Mouse (Mus musculus) liver, adult 2 months (tissue): ENCODE results near the gene Olfr960. TPM values are rescaled to one million over a fixed set of nuclear protein-coding genes. Genes with fewer than 3 reads are reported as not detected.
A peak's percentile ranks its signal among the peaks of the same experiment; 100 is the strongest.

Experiments used
- DNase-seq: peaks from one replicate; pipeline ENCODE4 v3.0.0-alpha.2; 2011; ENCODE audit warnings: low read depth, low spot score; ENCODE audit errors: extremely low read depth
- H3K27ac ChIP-seq: fragments of 200-500 bp; replicated peaks from 2 replicates; pipeline ENCODE4 v1.5.1; 2012; ENCODE audit warnings: low read depth, mild to moderate bottlenecking, control low read depth, inconsistent platforms, low read length; ENCODE audit not compliant: insufficient read depth
- H3K27me3 ChIP-seq: fragments of 200-500 bp; 2 replicates; pipeline ENCODE4 v1.6.1; 2012; ENCODE audit warnings: mild to moderate bottlenecking, moderate library complexity, low read length, inconsistent platforms; ENCODE audit not compliant: control insufficient read depth, insufficient read depth
- H3K36me3 ChIP-seq: fragments of 200-500 bp; 2 replicates; pipeline ENCODE4 v1.6.1; 2012; ENCODE audit warnings: low read length, inconsistent platforms; ENCODE audit not compliant: control insufficient read depth, insufficient read depth
- H3K4me1 ChIP-seq: fragments of 200-500 bp; 2 replicates; pipeline ENCODE4 v1.6.1; 2011; ENCODE audit warnings: low read length; ENCODE audit not compliant: control insufficient read depth, insufficient read depth
- H3K4me3 ChIP-seq: fragments of 200-500 bp; 2 replicates; pipeline ENCODE4 v1.5.1; 2011; ENCODE audit warnings: low read depth, mild to moderate bottlenecking, control low read depth, low read length, moderate library complexity; ENCODE audit not compliant: insufficient read depth
- H3K79me2 ChIP-seq: fragments of 200-500 bp; 2 replicates; pipeline ENCODE4 v1.6.1; 2012; ENCODE audit warnings: inconsistent platforms, mild to moderate bottlenecking, low read length, moderate library complexity; ENCODE audit not compliant: control insufficient read depth, insufficient read depth
- H3K9ac ChIP-seq: fragments of 200-500 bp; 2 replicates; pipeline ENCODE4 v1.6.1; 2012; ENCODE audit warnings: low read depth, mild to moderate bottlenecking, control low read depth, inconsistent platforms, low read length
- CTCF ChIP-seq: fragments of 200-500 bp; IDR thresholded peaks from 2 replicates; pipeline ENCODE4 v1.5.1; 2011; ENCODE audit warnings: low read depth, low read length, control low read depth
- POLR2A ChIP-seq: fragments of 200-500 bp; IDR thresholded peaks from 2 replicates; pipeline ENCODE4 v1.6.1; 2011; ENCODE audit warnings: low read length, control low read depth; ENCODE audit not compliant: insufficient read depth; ENCODE audit errors: extremely low read depth
- WGBS: fragments of 180-500 bp; shearing (Covaris S2); methylation state at CpG from one replicate; pipeline ENCODE4 v1.1.7; 2018; 5-methylcytosine and 5-hydroxymethylcytosine counted together
- polyA plus RNA-seq: library from polyadenylated mRNA; depleted of rRNA; stranded (reverse); fragments of >200 nt; gene quantifications from 2 replicates; pipeline ENCODE4 v1.2.3, GENCODE M21; 2012; rRNA removed
- total RNA-seq: library from RNA; depleted of rRNA; stranded (reverse); fragments of >200 nt; gene quantifications from 2 replicates; pipeline ENCODE4 v1.2.3, GENCODE M21; 2014; rRNA removed

Gene Olfr960
- total and polyA plus RNA-seq, 2 experiments, result not detected

DNA sequence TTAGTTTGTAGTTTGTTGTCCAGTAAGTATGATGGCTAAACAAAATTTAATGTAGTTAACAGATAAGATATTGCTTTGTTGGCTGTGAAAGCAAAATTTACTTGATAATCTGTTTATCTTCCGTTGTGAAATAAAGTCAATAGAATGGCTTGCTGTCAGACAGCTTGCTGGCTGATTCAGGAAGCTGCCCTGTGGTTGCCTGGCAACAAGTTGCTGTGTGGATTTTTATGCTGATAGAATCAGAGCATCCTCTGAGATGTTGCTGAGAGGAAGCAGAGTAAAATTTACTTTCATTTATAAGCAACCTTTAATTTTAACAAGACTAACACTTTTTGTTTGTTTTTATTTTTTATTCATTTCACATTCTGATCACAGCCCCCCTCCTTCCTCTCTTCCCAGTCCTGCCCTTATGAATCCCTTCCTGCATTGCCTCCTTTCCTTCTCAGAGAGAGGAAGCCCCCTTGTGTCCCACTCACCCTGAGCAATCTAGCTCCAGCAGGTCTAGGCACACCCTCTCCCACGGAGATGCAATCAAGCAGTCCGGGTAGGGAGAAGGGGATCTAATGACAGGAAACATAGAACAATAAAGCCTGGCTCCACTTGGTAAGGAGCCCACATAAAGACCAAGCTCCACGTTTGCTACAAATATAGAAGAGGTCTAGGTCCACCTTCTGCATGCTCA is 12.9 kb downstream of the Olfr960 start:
- TF ChIP-seq CTCF, result no peak
- TF ChIP-seq POLR2A, result no peak
- no peak overlapping the region for H3K27ac ChIP-seq
- WGBS, result 25% methylated on average over 4 of the region's 4 CpGs
- no peak overlapping the region for H3K9ac ChIP-seq
- no peaks in the 10 kb centered on the region for H3K36me3 ChIP-seq
- no peak overlapping the region for H3K4me3 ChIP-seq
- no peaks in the 10 kb centered on the region for H3K27me3 ChIP-seq
- no peaks in the 10 kb centered on the region for H3K79me2 ChIP-seq
- no peaks in the 10 kb centered on the region for H3K4me1 ChIP-seq
- peak; percentile 2 for DNase-seq

DNA sequence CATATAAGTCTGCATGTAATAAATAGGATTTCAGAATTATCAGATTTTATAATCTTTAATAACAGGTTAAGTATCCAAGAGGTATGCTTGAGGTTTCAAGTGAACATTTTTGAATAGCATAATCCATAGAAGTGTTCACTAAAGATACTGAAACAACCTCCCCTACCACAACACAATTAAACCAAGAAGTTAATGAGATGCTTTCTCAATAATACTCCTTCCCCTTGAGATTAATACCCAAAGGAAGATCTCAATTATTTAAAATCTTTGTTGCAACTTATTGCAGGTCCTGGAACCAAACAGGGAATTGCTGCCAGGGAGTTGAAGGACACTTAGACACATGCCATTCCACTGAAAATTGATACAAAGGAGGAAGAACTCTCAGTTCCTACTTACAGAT is 23.6 kb downstream of the Olfr960 start, which contains the start of gene Olfr961:
TSS of gene Olfr961 (plus strand) at position 301 of the 400 bp plus-strand sequence.
- Histone ChIP-seq H3K9ac (no peak within 1 kb of the TSS), H3K4me1 (no peaks in the 10 kb centered on the region), H3K27ac (no peak within 1 kb of the TSS), H3K36me3 (no peaks in the 10 kb centered on the region), H3K27me3 (no peaks in the 10 kb centered on the region), H3K79me2 (no peaks in the 10 kb centered on the region), H3K4me3 (no peak within 1 kb of the TSS)
- TF ChIP-seq CTCF (no peak), POLR2A (no peak)
- no peak for DNase-seq

DNA sequence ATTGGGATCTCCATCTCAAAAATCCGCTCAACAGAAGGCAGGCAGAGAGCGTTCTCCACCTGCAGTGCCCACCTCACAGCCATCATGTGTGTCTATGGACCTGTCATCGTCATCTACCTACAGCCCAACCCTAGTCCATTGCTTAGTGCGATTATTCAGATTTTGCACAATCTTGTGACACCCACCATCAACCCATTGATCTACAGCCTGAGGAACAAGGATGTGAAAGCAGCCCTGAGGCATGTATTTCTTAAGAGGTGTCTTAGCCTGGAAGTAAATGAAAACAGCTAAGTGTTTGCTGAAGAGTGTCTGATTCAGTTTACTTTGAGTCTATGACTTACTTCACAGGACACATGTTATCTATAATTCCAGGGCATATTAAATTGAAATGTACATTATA is 26.2 kb downstream of the Olfr960 start:
- TF ChIP-seq POLR2A, result no peak
- TF ChIP-seq CTCF, result no peak
- H3K27ac ChIP-seq, result no peak overlapping the region
- H3K4me1 ChIP-seq, result no peaks in the 10 kb centered on the region
- H3K9ac ChIP-seq, result no peak overlapping the region
- WGBS, result 81% methylated on average over 4 of the region's 4 CpGs
- no peaks in the 10 kb centered on the region for H3K79me2 ChIP-seq
- no peaks in the 10 kb centered on the region for H3K36me3 ChIP-seq
- H3K4me3 ChIP-seq, result no peak overlapping the region
- no peaks in the 10 kb centered on the region for H3K27me3 ChIP-seq
- DNase-seq, result no peak

DNA sequence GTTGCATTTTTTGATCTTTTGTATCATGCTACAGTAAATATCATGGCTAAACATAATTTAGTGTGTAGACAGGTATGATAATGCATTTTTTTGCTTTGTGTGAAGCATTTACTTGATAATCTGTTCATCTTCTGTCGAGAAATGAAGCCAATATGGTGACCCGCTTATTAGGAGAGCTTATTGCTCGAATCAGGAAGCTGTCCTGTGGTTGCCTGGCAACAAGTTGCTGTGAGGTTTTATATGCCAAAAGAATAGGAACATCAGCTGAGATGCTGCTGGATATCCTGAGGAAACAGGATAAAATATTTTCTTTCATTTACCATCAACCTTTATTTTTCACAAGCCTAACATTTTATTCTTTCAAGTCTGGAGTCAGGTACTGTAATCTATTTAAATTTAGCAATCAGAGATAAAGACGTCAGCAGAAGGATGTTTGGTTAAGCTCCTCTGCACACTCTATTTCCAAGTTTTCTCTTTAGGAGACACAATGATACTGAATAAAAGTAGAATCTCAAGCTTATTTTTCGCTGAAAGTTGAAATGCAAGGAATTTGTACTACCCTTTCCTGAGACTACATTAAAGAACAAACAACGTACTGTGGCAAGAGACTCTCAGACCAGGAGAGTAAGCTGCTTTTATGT is 33.7 kb downstream of the Olfr960 start:
- Histone ChIP-seq H3K4me1 (no peaks in the 10 kb centered on the region), H3K4me3 (no peak overlapping the region), H3K9ac (no peak overlapping the region), H3K27ac (no peak overlapping the region), H3K79me2 (no peaks in the 10 kb centered on the region), H3K36me3 (no peaks in the 10 kb centered on the region), H3K27me3 (no peaks in the 10 kb centered on the region)
- TF ChIP-seq POLR2A, result no peak
- no peak for TF ChIP-seq CTCF
- DNase-seq, result no peak
- WGBS, result 60% methylated on average over 6 of the region's 6 CpGs

DNA sequence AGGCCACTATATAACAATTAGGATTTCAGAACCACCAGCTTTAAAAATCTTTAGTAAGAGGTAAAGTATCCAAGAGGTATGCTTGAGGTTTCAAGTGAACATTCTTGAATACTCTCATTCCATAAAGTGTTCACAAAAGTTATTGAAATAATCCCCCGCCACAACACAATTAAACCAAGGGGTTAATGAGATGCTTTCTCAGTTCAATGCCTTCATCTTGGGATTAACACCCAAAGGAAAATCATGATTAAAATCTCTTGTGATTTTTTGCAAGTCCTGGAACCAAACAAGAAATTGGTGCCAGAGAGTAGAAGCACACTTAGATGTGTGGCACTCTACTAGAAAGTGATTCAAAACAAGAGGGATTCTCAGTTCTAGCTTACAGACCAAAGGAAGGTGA is 45.7 kb downstream of the Olfr960 start, which contains the start of gene Olfr963:
TSS of gene Olfr963 (plus strand) at position 301 of the 400 bp plus-strand sequence.
- WGBS, result 70% methylated on average over 1 of the region's 1 CpGs
- no peaks in the 10 kb centered on the region for H3K27me3 ChIP-seq
- no peak within 1 kb of the TSS for H3K27ac ChIP-seq
- H3K36me3 ChIP-seq, result no peaks in the 10 kb centered on the region
- no peak within 1 kb of the TSS for H3K4me3 ChIP-seq
- no peaks in the 10 kb centered on the region for H3K4me1 ChIP-seq
- TF ChIP-seq CTCF (no peak), POLR2A (no peak)
- no peak for DNase-seq
- no peaks in the 10 kb centered on the region for H3K79me2 ChIP-seq
- H3K9ac ChIP-seq, result no peak within 1 kb of the TSS

DNA sequence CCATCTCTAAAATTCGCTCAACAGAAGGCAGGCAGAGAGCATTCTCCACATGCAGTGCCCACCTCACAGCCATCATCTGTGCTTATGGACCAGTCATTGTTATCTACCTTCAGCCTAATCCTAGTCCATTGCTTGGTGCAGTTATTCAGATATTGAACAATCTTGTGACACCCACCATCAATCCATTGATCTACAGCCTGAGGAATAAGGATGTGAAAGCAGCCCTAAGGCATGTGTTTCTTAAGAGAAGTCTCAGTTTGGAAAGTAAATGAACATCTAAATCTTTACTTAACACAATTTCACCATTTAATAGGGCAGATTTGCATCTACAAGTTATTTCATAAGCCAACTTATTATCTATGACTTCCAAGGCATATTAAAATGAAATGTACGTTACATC is 48.5 kb downstream of the Olfr960 start:
- TF ChIP-seq POLR2A (no peak), CTCF (no peak)
- Histone ChIP-seq H3K4me3 (no peak overlapping the region), H3K36me3 (no peaks in the 10 kb centered on the region), H3K9ac (no peak overlapping the region), H3K27me3 (no peaks in the 10 kb centered on the region), H3K27ac (no peak overlapping the region), H3K4me1 (no peaks in the 10 kb centered on the region), H3K79me2 (no peaks in the 10 kb centered on the region)
- DNase-seq, result no peak
- WGBS, result 67% methylated on average over 2 of the region's 2 CpGs

Other genes starting within 250 kb of the Olfr960 start
- gene Olfr951, start 234.0 kb upstream of the Olfr960 start, total RNA-seq, result not detected in 2 replicates
- gene Olfr951, start 234.0 kb upstream of the Olfr960 start, polyA plus RNA-seq, result not detected in 2 replicates
- not detected in 2 replicates for gene Olfr952, start 194.2 kb upstream of the Olfr960 start, total RNA-seq
- not detected in 2 replicates for gene Olfr952, start 194.2 kb upstream of the Olfr960 start, polyA plus RNA-seq
- not detected in 2 replicates for gene Olfr954, start 164.7 kb upstream of the Olfr960 start, total RNA-seq
- not detected in 2 replicates for gene Olfr954, start 164.7 kb upstream of the Olfr960 start, polyA plus RNA-seq
- not detected in 2 replicates for gene Olfr955, start 149.4 kb upstream of the Olfr960 start, total RNA-seq
- not detected in 2 replicates for gene Olfr955, start 149.4 kb upstream of the Olfr960 start, polyA plus RNA-seq
- gene Olfr44, start 127.4 kb upstream of the Olfr960 start, total RNA-seq, result not detected in 2 replicates
- not detected in 2 replicates for gene Olfr44, start 127.4 kb upstream of the Olfr960 start, polyA plus RNA-seq
- gene Olfr957, start 105.6 kb upstream of the Olfr960 start, total RNA-seq, result not detected in 2 replicates
- not detected in 2 replicates for gene Olfr957, start 105.6 kb upstream of the Olfr960 start, polyA plus RNA-seq
- gene Olfr958, start 67.3 kb upstream of the Olfr960 start, total RNA-seq, result not detected in 2 replicates
- gene Olfr958, start 67.3 kb upstream of the Olfr960 start, polyA plus RNA-seq, result not detected in 2 replicates
- gene Olfr959, start 45.8 kb upstream of the Olfr960 start, total RNA-seq, result not detected in 2 replicates
- not detected in 2 replicates for gene Olfr959, start 45.8 kb upstream of the Olfr960 start, polyA plus RNA-seq
- 0.07 and 0.09 TPM in 2 replicates for gene AW551984, start 17.0 kb upstream of the Olfr960 start, total RNA-seq
- 0.01 and 0.13 TPM in 2 replicates for gene AW551984, start 17.0 kb upstream of the Olfr960 start, polyA plus RNA-seq
- not detected in 2 replicates for gene Olfr148, start 10.7 kb upstream of the Olfr960 start, total RNA-seq
- not detected in 2 replicates for gene Olfr148, start 10.7 kb upstream of the Olfr960 start, polyA plus RNA-seq
- not detected in 2 replicates for gene Olfr961, start 23.7 kb downstream of the Olfr960 start, total RNA-seq
- not detected in 2 replicates for gene Olfr961, start 23.7 kb downstream of the Olfr960 start, polyA plus RNA-seq
- not detected in 2 replicates for gene Olfr963, start 45.8 kb downstream of the Olfr960 start, total RNA-seq
- not detected in 2 replicates for gene Olfr963, start 45.8 kb downstream of the Olfr960 start, polyA plus RNA-seq
- gene Olfr149, start 85.7 kb downstream of the Olfr960 start, total RNA-seq, result not detected in 2 replicates
- gene Olfr149, start 85.7 kb downstream of the Olfr960 start, polyA plus RNA-seq, result not detected in 2 replicates
- gene Olfr965, start 90.0 kb downstream of the Olfr960 start, total RNA-seq, result not detected in 2 replicates
- gene Olfr965, start 90.0 kb downstream of the Olfr960 start, polyA plus RNA-seq, result not detected in 2 replicates
- gene Olfr150, start 109.6 kb downstream of the Olfr960 start, total RNA-seq, result not detected in 2 replicates
- gene Olfr150, start 109.6 kb downstream of the Olfr960 start, polyA plus RNA-seq, result not detected in 2 replicates
- not detected in 2 replicates for gene Olfr967, start 124.9 kb downstream of the Olfr960 start, total RNA-seq
- gene Olfr967, start 124.9 kb downstream of the Olfr960 start, polyA plus RNA-seq, result not detected in 2 replicates
- not detected in 2 replicates for gene Olfr968, start 161.9 kb downstream of the Olfr960 start, total RNA-seq
- gene Olfr968, start 161.9 kb downstream of the Olfr960 start, polyA plus RNA-seq, result not detected in 2 replicates
- gene Olfr969, start 169.6 kb downstream of the Olfr960 start, total RNA-seq, result not detected in 2 replicates
- not detected in 2 replicates for gene Olfr969, start 169.6 kb downstream of the Olfr960 start, polyA plus RNA-seq
- gene Olfr970, start 187.5 kb downstream of the Olfr960 start, total RNA-seq, result not detected in 2 replicates
- not detected in 2 replicates for gene Olfr970, start 187.5 kb downstream of the Olfr960 start, polyA plus RNA-seq
- not detected in 2 replicates for gene Olfr971, start 215.5 kb downstream of the Olfr960 start, total RNA-seq
- not detected in 2 replicates for gene Olfr971, start 215.5 kb downstream of the Olfr960 start, polyA plus RNA-seq
- not detected in 2 replicates for gene Olfr972, start 245.0 kb downstream of the Olfr960 start, total RNA-seq
- gene Olfr972, start 245.0 kb downstream of the Olfr960 start, polyA plus RNA-seq, result not detected in 2 replicates